Mouse (Mus musculus) limb, embryonic 10.5 days (tissue): ENCODE measurements at regions not wholly inside any gene's neighbourhood (a gene's known extent, or its start where the extent isn't known, plus 50 kb on each side); places are given as distances from the start of the nearest gene placed in this dataset.

Source experiments
- DNase-seq: peaks from one replicate; pipeline ENCODE4 v3.0.0-alpha.2; 2017; ENCODE audit warnings: low spot score
- H3K27ac ChIP-seq: fragments of 300-500 bp; sonication (generic); 2 replicates; pipeline ENCODE4 v1.5.1; 2016; ENCODE audit warnings: mild to moderate bottlenecking
- H3K27me3 ChIP-seq: fragments of 300-500 bp; sonication (generic); 2 replicates; pipeline ENCODE4 v1.6.1; 2016; ENCODE audit warnings: low read depth, mild to moderate bottlenecking; ENCODE audit not compliant: poor library complexity, severe bottlenecking
- H3K36me3 ChIP-seq: fragments of 300-500 bp; sonication (generic); 2 replicates; pipeline ENCODE4 v1.6.1; 2016; ENCODE audit warnings: mild to moderate bottlenecking, moderate library complexity
- H3K4me1 ChIP-seq: fragments of 300-500 bp; sonication (generic); 2 replicates; pipeline ENCODE4 v1.6.1; 2016
- H3K4me3 ChIP-seq: fragments of 300-500 bp; sonication (generic); 2 replicates; pipeline ENCODE4 v1.5.1; 2016; ENCODE audit warnings: mild to moderate bottlenecking, moderate library complexity
- H3K9me3 ChIP-seq: fragments of 300-500 bp; sonication (generic); replicated peaks from 2 replicates; pipeline ENCODE4 v1.6.1; 2016; ENCODE audit warnings: mild to moderate bottlenecking
- WGBS: fragments of 180-500 bp; shearing (Covaris S2); methylation state at CpG from one replicate; pipeline ENCODE4 v1.1.7; 2016; 5-methylcytosine and 5-hydroxymethylcytosine counted together

DNA sequence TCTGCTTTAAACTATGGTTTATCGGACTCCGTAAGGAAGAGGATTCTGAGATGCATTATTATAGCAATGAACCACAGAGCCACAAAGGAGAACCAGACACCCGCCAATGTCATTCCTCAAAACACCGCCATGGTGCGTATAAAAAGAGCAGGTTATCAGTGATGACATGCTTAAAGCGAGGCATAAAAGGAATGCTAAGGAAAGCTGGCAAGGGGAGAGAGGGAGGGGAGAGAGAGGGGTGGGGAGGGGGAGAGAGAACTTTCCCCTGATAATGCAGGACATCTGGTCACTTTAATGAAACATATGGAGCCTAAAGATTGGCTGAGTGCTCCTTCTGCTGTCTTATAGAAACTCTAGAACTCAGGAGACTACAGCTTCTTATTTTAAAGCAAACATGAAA lies 222.8 kb upstream of the Lrig3 start:
- no peak for DNase-seq
- 44% methylated on average over 6 of the region's 6 CpGs for WGBS
- H3K9me3 ChIP-seq = no peaks in the 10 kb centered on the region
- no peaks in the 10 kb centered on the region for H3K27me3 ChIP-seq
- H3K4me3 ChIP-seq = no peak overlapping the region
- no peaks in the 10 kb centered on the region for H3K36me3 ChIP-seq
- peaks cover 28% of the 10 kb centered on the region for H3K4me1 ChIP-seq
- no peak overlapping the region for H3K27ac ChIP-seq

DNA sequence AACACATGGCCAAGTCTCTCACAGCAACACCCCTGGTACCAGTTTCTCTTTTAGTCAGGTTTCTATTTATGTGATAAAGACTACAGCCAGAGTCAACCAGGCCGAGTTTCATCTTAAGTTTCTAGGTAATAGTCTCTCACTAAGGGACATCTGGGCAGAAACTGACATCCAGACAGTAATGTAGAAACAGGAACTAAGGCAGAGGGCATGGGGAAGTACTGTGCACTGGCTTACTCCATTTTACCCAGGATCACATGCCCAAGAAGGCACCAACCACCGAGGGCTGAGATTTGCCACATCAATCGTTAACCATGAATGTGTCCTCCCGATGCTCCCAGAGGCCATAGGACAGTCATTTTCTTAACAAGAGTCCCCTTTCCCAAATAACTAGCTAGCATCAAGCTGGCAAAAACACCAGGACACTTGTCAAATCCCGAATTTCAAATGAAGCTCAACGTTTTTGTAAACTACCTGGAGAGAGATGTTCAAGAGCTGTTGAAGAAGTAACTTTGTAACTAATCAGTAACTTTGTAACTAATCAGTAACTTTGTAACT lies 216.9 kb upstream of the Lrig3 start:
- no peak overlapping the region for H3K4me3 ChIP-seq
- 73% methylated on average over 6 of the region's 6 CpGs for WGBS
- no peaks in the 10 kb centered on the region for H3K27me3 ChIP-seq
- DNase-seq = no peak
- H3K36me3 ChIP-seq = no peaks in the 10 kb centered on the region
- H3K27ac ChIP-seq = no peak overlapping the region
- H3K9me3 ChIP-seq = no peaks in the 10 kb centered on the region
- peaks cover 20% of the 10 kb centered on the region for H3K4me1 ChIP-seq

DNA sequence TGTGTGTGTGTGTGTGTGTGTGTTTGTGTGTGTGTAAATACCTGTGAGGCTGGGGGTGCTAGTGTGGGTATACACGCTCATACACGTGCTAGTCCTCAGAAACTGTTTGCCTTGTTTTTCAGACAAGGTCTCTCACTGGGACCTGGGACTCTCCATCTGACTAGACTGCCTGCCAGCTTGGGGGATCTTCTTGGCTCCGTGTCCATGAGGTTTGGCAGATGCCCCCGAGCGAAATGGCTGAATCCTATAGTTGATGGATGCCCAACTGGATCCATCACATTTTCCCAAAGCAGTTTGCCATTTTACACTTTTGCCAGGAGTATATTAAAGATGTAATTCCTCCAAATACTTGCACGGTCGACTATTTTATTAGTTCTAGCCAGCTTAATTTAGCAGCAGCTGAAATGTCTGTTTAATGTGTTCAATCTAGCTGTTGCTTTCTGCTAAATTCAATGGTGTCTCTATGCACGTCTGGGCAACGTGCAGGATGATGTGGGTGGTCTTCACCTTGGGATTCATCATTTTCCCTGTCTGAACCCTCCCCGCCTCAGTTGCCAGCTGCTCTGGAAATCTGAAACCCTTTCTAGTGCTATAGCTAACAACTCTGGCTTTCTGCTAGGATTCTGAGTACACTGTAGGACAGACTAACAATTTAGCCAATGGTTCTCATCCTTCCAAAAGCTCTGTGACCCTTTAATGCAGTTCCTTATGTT lies 213.3 kb upstream of the Lrig3 start:
- H3K36me3 ChIP-seq = no peaks in the 10 kb centered on the region
- no peaks in the 10 kb centered on the region for H3K9me3 ChIP-seq
- DNase-seq = no peak
- H3K27me3 ChIP-seq = no peaks in the 10 kb centered on the region
- no peak overlapping the region for H3K4me3 ChIP-seq
- 73% methylated on average over 10 of the region's 10 CpGs for WGBS
- peaks cover 9% of the 10 kb centered on the region; the same call in 1 of the 2 replicates for H3K4me1 ChIP-seq
- no peak overlapping the region for H3K27ac ChIP-seq

DNA sequence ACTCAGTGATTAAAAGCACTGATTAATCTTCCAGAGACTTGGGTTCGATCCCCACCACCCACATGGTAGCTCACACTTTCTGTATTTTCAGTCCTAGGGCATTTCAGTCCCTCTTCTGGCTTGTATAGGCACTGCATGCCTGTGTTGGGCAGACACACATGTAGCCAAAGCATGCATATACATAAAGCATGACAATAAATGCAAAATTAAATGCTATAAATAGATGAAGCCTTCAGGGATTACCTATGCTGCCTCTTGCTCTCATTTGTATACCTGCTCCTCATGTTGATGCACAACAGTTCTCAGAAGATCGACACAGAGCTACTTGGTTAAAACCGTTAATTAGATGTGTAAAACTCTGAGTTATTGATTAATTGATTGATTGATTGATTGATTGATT lies 206.8 kb upstream of the Lrig3 start:
- Histone ChIP-seq H3K4me3 (no peak overlapping the region), H3K27ac (no peak overlapping the region), H3K36me3 (peaks cover 6% of the 10 kb centered on the region; the same call in 1 of the 2 replicates), H3K27me3 (no peaks in the 10 kb centered on the region), H3K4me1 (peaks cover 18% of the 10 kb centered on the region), H3K9me3 (peaks cover 2% of the 10 kb centered on the region; the same call in 1 of the 2 replicates)
- peak; percentile 25 for DNase-seq
- WGBS = 94% methylated on average over 3 of the region's 3 CpGs

DNA sequence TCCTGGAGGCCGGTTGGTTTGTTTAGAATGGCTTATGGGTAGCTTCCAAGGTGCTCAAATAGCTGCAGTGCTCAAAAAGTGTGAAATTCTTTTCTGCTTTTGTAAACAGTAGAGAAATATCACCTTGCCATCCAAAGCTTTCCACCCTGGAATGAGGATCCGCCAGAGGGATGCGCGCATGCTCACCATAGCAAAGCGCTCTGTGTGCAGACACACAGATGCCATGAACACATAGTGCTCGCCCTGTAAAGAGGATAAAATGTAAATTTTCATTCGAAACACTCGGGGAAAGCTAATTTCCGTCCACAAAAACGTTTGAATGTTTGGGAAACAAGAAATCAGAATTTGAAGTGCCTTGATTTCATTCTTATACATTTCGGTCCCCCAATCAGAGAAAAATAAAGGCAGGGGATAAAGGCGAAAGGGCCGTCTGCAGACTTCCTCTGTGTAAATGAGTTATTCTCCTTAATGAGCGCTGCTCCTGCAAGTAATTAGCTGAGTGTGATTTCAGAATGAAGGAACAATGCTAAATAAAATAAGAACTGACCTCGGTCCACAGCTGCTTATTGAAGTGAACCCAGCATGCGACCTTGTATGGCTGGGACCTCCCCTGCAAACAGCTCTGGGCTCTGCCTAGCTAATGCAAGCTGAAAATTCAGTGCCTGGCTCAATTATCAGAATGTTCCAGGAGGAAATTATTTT lies 203.4 kb upstream of the Lrig3 start:
- peak; percentile 27 for DNase-seq
- no peaks in the 10 kb centered on the region for H3K27me3 ChIP-seq
- H3K9me3 ChIP-seq = peaks cover 2% of the 10 kb centered on the region; the same call in 1 of the 2 replicates
- peak overlapping the region; percentile 28 for H3K27ac ChIP-seq
- peaks cover 31% of the 10 kb centered on the region for H3K4me1 ChIP-seq
- WGBS = 75% methylated on average over 16 of the region's 16 CpGs
- peaks cover 6% of the 10 kb centered on the region; the same call in 1 of the 2 replicates for H3K36me3 ChIP-seq
- no peak overlapping the region for H3K4me3 ChIP-seq

DNA sequence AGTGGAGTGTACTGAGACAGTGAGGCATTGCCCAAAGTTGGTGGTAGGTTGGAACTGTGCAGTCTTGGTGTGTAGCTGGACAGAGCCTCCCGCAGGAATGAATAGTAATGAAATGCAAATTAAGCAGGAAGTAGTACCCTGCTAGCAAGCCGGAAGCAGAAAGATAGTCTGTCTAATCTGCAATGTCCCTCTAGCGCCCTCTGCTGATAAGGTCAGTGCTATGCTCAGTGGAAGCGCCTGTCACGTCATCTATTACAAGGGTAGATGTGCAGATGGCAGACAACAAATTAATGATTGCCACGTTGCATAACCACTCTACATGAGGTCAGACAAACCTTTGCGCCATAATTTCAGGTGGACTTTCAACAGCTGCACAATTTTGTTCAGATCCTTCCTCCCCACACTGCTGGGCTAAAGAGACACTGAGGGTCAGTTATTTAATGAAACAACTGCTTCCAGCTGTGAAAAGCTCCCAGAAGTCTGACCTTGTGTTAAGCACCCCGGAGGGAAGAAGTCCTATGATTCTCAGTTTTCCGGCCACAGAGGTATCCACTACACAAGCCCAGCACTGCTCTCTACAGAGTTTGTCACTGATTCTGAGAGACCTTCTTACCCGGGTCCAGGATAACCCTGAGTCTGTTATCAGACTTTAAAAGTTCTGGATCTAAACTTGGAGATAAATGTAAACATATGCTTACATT lies 201.4 kb upstream of the Lrig3 start:
- Histone ChIP-seq H3K4me1 (peaks cover 31% of the 10 kb centered on the region), H3K4me3 (no peak overlapping the region), H3K27me3 (no peaks in the 10 kb centered on the region), H3K27ac (peak overlapping the region; percentile 74), H3K9me3 (peaks cover 2% of the 10 kb centered on the region; the same call in 1 of the 2 replicates), H3K36me3 (peaks cover 6% of the 10 kb centered on the region; the same call in 1 of the 2 replicates)
- DNase-seq = peak; percentile 56
- WGBS = 59% methylated on average over 10 of the region's 10 CpGs

DNA sequence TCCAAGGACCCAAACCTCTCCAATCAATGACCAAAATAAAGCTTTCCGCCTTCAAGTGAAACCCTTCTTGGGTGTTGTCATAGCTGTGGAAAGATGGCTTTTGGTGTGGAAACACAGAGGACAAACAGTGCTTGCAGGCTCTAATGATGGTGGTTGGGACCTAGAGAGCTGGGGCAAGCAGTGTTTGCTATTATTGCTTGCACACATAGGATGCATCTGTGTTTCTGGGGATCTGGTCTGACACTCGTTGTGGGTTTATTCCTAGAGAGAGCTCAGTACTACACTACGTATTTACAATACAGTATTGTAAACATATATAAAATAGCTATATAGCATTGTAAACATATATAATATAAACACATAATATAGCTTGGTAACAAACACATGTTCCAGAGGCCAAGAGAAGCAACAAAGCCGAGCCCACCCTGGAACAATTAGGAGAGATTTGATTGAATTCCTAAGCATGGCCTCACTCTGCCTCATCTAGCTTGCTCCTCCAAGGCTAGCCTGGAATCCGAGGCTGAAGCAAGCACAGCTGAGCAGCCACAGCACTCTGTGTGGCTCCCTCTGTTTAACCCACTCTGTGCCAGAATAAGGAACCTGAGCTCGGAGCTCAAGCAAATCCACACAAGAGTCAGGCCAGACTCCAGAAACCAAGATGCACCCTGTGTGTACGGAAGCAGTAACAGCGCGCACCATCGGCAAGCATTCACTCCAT lies 200.7 kb upstream of the Lrig3 start:
- peak overlapping the region; percentile 74 for H3K27ac ChIP-seq
- WGBS = 72% methylated on average over 10 of the region's 10 CpGs
- DNase-seq = peak; percentile 35
- H3K9me3 ChIP-seq = peaks cover 2% of the 10 kb centered on the region; the same call in 1 of the 2 replicates
- peaks cover 6% of the 10 kb centered on the region; the same call in 1 of the 2 replicates for H3K36me3 ChIP-seq
- peaks cover 33% of the 10 kb centered on the region for H3K4me1 ChIP-seq
- H3K4me3 ChIP-seq = no peak overlapping the region
- no peaks in the 10 kb centered on the region for H3K27me3 ChIP-seq

DNA sequence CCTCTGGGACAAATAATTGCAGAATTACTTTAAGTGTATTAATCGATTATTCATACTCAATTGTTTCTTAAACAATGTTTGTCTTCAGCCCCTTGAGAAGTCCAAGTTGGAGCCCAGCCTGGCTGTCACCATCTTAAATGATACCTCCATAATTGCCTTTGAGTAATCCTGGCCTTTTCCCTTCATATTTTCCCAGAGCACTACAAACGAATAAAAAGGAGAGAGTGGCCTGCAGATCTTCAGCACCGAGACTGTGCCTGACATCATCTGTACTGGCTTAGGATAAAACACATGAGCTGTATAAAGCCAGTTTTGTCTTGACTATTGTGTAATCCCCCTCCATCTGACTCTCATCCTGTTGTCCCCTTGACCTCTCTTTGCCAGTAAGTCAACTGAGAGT lies 197.7 kb upstream of the Lrig3 start:
- Histone ChIP-seq H3K36me3 (no peaks in the 10 kb centered on the region), H3K27me3 (no peaks in the 10 kb centered on the region), H3K4me3 (no peak overlapping the region), H3K9me3 (no peaks in the 10 kb centered on the region), H3K27ac (no peak overlapping the region), H3K4me1 (peaks cover 51% of the 10 kb centered on the region)
- WGBS = 83% methylated on average over 3 of the region's 3 CpGs
- peak; percentile 11 for DNase-seq

DNA sequence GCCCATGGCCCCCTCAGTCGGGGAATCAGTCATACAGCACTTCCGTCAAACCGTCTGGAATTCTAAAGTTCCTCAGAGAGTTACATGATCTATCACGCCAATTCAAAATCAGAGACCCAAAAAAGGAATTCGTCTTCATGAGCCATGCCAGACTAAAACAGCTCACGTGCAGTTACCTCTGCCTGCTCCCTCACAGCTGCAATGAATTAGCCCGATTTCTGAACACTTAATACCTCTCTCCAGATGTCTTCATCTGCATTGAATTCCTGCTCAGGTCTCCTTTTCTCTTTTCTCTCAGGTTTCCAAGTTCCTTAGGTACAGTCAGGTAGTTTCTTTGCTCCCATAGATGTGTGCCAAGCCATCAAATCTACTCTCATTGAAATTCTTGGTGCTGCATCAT lies 192.4 kb upstream of the Lrig3 start:
- peaks cover 44% of the 10 kb centered on the region for H3K4me1 ChIP-seq
- no peak overlapping the region for H3K4me3 ChIP-seq
- H3K36me3 ChIP-seq = no peaks in the 10 kb centered on the region
- no peaks in the 10 kb centered on the region for H3K27me3 ChIP-seq
- peak; percentile 40 for DNase-seq
- 37% methylated on average over 7 of the region's 7 CpGs for WGBS
- peak overlapping the region; percentile 58 for H3K27ac ChIP-seq
- H3K9me3 ChIP-seq = no peaks in the 10 kb centered on the region

DNA sequence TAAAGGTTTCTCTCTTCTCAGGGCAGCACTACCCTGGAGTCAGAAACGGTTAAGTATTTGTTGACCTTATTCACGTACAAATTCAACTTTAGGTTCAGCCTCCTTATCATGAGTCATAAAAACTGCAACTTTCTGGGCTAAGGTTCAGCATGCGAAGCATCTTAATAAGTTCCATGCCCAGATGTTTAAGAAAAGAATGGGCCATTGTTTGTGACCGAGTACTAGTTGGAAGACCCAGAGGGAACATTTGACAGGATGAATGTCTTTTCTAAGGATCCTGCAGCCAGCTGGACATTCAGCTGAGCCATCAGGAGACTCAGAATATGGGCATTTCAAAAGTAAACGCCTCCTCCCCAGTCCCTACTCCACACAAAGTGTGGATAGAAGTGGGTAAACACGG lies 183.5 kb upstream of the Lrig3 start:
- H3K36me3 ChIP-seq = no peaks in the 10 kb centered on the region
- H3K27ac ChIP-seq = peak overlapping the region; percentile 56
- H3K27me3 ChIP-seq = no peaks in the 10 kb centered on the region
- no peak overlapping the region for H3K4me3 ChIP-seq
- peaks cover 52% of the 10 kb centered on the region for H3K4me1 ChIP-seq
- no peaks in the 10 kb centered on the region for H3K9me3 ChIP-seq
- no peak for DNase-seq
- whole genome bisulfite sequencing = 50% methylated on average over 6 of the region's 6 CpGs

DNA sequence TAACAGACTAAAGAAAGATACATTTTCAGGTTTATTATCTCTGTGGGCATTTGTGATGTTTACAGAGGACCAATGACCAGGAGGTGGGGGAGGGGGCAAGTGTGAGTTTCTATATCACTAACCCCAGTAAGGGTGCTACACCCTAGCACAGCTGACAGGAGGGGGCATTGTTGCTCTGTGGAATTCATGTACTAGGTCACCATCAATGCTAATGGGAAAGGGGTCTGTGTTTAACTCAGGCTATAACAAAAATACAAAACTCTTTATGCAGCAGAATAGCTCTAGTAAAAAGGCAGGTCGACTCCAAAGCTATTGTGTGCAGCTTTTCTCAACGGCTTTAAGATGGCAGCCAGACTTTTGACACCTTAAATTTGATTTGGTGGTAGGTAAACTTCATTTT lies 181.1 kb upstream of the Lrig3 start:
- peak overlapping the region; percentile 88 for H3K27ac ChIP-seq
- WGBS = 27% methylated on average over 2 of the region's 2 CpGs

More for the DNA sequence above, 181.1 kb upstream of the Lrig3 start:
- peak; percentile 68 for DNase-seq
- Histone ChIP-seq H3K4me1 (peaks cover 61% of the 10 kb centered on the region), H3K4me3 (peak overlapping the region; percentile 41; the same call in 1 of the 2 replicates), H3K36me3 (0 out of 2 replicates have a peak, but pooled peaks cover 2% of the 10 kb centered on the region), H3K9me3 (no peaks in the 10 kb centered on the region), H3K27me3 (no peaks in the 10 kb centered on the region)
